Mouse (Mus musculus): ENCODE measurements at regions not wholly inside any gene's neighbourhood (a gene's known extent, or its start where the extent isn't known, plus 50 kb on each side); places are given as distances from the start of the nearest gene placed in this dataset.

- peak; percentile 13 for DNase-seq (ENCODE audit: low read depth, low spot score)
These were observed 1543.4 kb upstream of the Tenm3 start for GRCm38 (mm10) chr8:50387189-50387588.

GRCm38 (mm10) chr8:50383697-50384096 is 1539.9 kb upstream of the Tenm3 start:
- no peak for DNase-seq (ENCODE audit: low read depth, low spot score)

- no peak for DNase-seq (ENCODE audit: low read depth, low spot score)
These were observed 1536.0 kb upstream of the Tenm3 start for GRCm38 (mm10) chr8:50379745-50380144.

- DNase-seq (ENCODE audit: low read depth, low spot score): no peak
These were observed 1530.0 kb upstream of the Tenm3 start for GRCm38 (mm10) chr8:50373790-50374189.

GRCm38 (mm10) chr8:50326485-50326884 is 1482.7 kb upstream of the Tenm3 start:
- DNase-seq (ENCODE audit: low read depth, low spot score): no peak

GRCm38 (mm10) chr8:50321356-50321963 is 1477.7 kb upstream of the Tenm3 start:
- DNase-seq (ENCODE audit: low read depth, low spot score): no peak

- peak; percentile 4 for DNase-seq (ENCODE audit: low read depth, low spot score)
These were observed 1472.9 kb upstream of the Tenm3 start for GRCm38 (mm10) chr8:50316641-50317040.

GRCm38 (mm10) chr8:50310308-50310707 is 1466.6 kb upstream of the Tenm3 start:
- DNase-seq (ENCODE audit: low read depth, low spot score): no peak

- DNase-seq (ENCODE audit: low read depth, low spot score): no peak
These were observed 1456.6 kb upstream of the Tenm3 start for GRCm38 (mm10) chr8:50300316-50300715.

- peak; percentile 60 for DNase-seq (ENCODE audit: low read depth, low spot score)
These were observed 1449.8 kb upstream of the Tenm3 start for GRCm38 (mm10) chr8:50293501-50293900.

GRCm38 (mm10) chr8:50292158-50292557 is 1448.4 kb upstream of the Tenm3 start:
- peak; percentile 34 for DNase-seq (ENCODE audit: low read depth, low spot score)

- no peak for DNase-seq (ENCODE audit: low read depth, low spot score)
These were observed 1432.6 kb upstream of the Tenm3 start for GRCm38 (mm10) chr8:50276346-50276745.

- no peak for DNase-seq (ENCODE audit: low read depth, low spot score)
These were observed 1421.0 kb upstream of the Tenm3 start for GRCm38 (mm10) chr8:50264757-50265156.
